Mouse (Mus musculus): Measurements from ENCODE around the gene Evx1. TPM values are rescaled to one million over a fixed set of nuclear protein-coding genes. Genes with fewer than 3 reads are reported as not detected.

The Evx1 gene
- total and polyA plus RNA-seq, 2 experiments from 2014 or later, result 2.1 to 6.2 TPM

- H3K27me3 ChIP-seq (ENCODE audit: insufficient read depth, low read length), result peaks cover 92% of the 10 kb centered on the region
- no peak for TF ChIP-seq CTCF (IDR thresholded peaks at IDR 0.05; ENCODE audit: low read depth)
- no peak overlapping the region for H3K9ac ChIP-seq (replicated peaks; ENCODE audit: low read length)
- WGBS, result 10% methylated on average over 3 of the region's 3 CpGs
- H3K36me3 ChIP-seq (ENCODE audit: insufficient read depth, low read length), result no peaks in the 10 kb centered on the region
- DNase-seq (ENCODE audit: low spot score) (no peak), ATAC-seq (no peak)
- H3K4me1 ChIP-seq (ENCODE audit: insufficient read depth, low read length), result no peaks in the 10 kb centered on the region
- H3K27ac ChIP-seq, result no peak overlapping the region
- no peak overlapping the region for H3K4me3 ChIP-seq (ENCODE audit: low read length)
- H3K4me2 ChIP-seq (ENCODE audit: low read depth, low read length), result no peak overlapping the region
- H3K9me3 ChIP-seq (ENCODE audit: low read length), result no peaks in the 10 kb centered on the region
These were observed 45.6 kb upstream of the Evx1 start for GRCm38 (mm10) chr6:52267691-52268090.

GRCm38 (mm10) chr6:52268341-52268740 lies 45.0 kb upstream of the Evx1 start:
- TF ChIP-seq CTCF (IDR thresholded peaks at IDR 0.05; ENCODE audit: low read depth), result no peak
- no peaks in the 10 kb centered on the region for H3K9me3 ChIP-seq (ENCODE audit: low read length)
- ATAC-seq, result no peak
- no peak overlapping the region for H3K9ac ChIP-seq (replicated peaks; ENCODE audit: low read length)
- H3K27me3 ChIP-seq (ENCODE audit: insufficient read depth, low read length), result peaks cover 92% of the 10 kb centered on the region
- H3K36me3 ChIP-seq (ENCODE audit: insufficient read depth, low read length), result no peaks in the 10 kb centered on the region
- DNase-seq (ENCODE audit: low spot score), result no peak
- H3K4me2 ChIP-seq (ENCODE audit: low read depth, low read length), result no peak overlapping the region
- H3K4me1 ChIP-seq (ENCODE audit: insufficient read depth, low read length), result no peaks in the 10 kb centered on the region
- no peak overlapping the region for H3K4me3 ChIP-seq (ENCODE audit: low read length)
- no peak overlapping the region for H3K27ac ChIP-seq
- 1% methylated on average over 7 of the region's 7 CpGs for WGBS

GRCm38 (mm10) chr6:52268756-52269155 lies 44.5 kb upstream of the Evx1 start:
- no peak for TF ChIP-seq CTCF (IDR thresholded peaks at IDR 0.05; ENCODE audit: low read depth)
- Histone ChIP-seq H3K36me3 (ENCODE audit: insufficient read depth, low read length) (no peaks in the 10 kb centered on the region), H3K27ac (no peak overlapping the region), H3K27me3 (ENCODE audit: insufficient read depth, low read length) (peaks cover 92% of the 10 kb centered on the region), H3K9me3 (ENCODE audit: low read length) (no peaks in the 10 kb centered on the region), H3K4me1 (ENCODE audit: insufficient read depth, low read length) (no peaks in the 10 kb centered on the region), H3K9ac (replicated peaks; ENCODE audit: low read length) (no peak overlapping the region), H3K4me2 (ENCODE audit: low read depth, low read length) (no peak overlapping the region), H3K4me3 (ENCODE audit: low read length) (no peak overlapping the region)
- ATAC-seq (no peak), DNase-seq (ENCODE audit: low spot score) (no peak)
- WGBS, result 1% methylated on average over 3 of the region's 3 CpGs

GRCm38 (mm10) chr6:52270494-52271480 lies 42.5 kb upstream of the Evx1 start:
- DNase-seq (ENCODE audit: low spot score), result peak; percentile 83
- TF ChIP-seq CTCF (IDR thresholded peaks at IDR 0.05; ENCODE audit: low read depth), result peak; percentile 83
- H3K27ac ChIP-seq, result no peak overlapping the region
- no peak overlapping the region for H3K9ac ChIP-seq (replicated peaks; ENCODE audit: low read length)
- ATAC-seq, result peak; percentile 59
- no peaks in the 10 kb centered on the region for H3K36me3 ChIP-seq (ENCODE audit: insufficient read depth, low read length)
- peaks cover 88% of the 10 kb centered on the region for H3K27me3 ChIP-seq (ENCODE audit: insufficient read depth, low read length)
- no peaks in the 10 kb centered on the region for H3K4me1 ChIP-seq (ENCODE audit: insufficient read depth, low read length)
- WGBS, result 6% methylated on average over 23 of the region's 23 CpGs
- H3K4me3 ChIP-seq (ENCODE audit: low read length), result 0 out of 2 replicates have a peak overlapping the region, but pooled peaks have one; percentile 3
- H3K9me3 ChIP-seq (ENCODE audit: low read length), result no peaks in the 10 kb centered on the region
- H3K4me2 ChIP-seq (ENCODE audit: low read depth, low read length), result no peak overlapping the region

GRCm38 (mm10) chr6:52272766-52273655 lies 40.3 kb upstream of the Evx1 start:
- H3K4me2 ChIP-seq (ENCODE audit: low read depth, low read length), result no peak overlapping the region
- no peak for ATAC-seq

GRCm38 (mm10) chr6:52273656-52274280 lies 39.5 kb upstream of the Evx1 start:
- H3K27ac ChIP-seq, result no peak overlapping the region
- no peak for DNase-seq (ENCODE audit: low spot score)
- TF ChIP-seq CTCF (IDR thresholded peaks at IDR 0.05; ENCODE audit: low read depth), result no peak
- 4% methylated on average over 22 of the region's 22 CpGs for WGBS
- no peak overlapping the region for H3K9ac ChIP-seq (replicated peaks; ENCODE audit: low read length)
- no peaks in the 10 kb centered on the region for H3K36me3 ChIP-seq (ENCODE audit: insufficient read depth, low read length)
- no peaks in the 10 kb centered on the region for H3K4me1 ChIP-seq (ENCODE audit: insufficient read depth, low read length)
- no peak overlapping the region for H3K4me3 ChIP-seq (ENCODE audit: low read length)
- peaks cover 87% of the 10 kb centered on the region for H3K27me3 ChIP-seq (ENCODE audit: insufficient read depth, low read length)
- no peaks in the 10 kb centered on the region for H3K9me3 ChIP-seq (ENCODE audit: low read length)
- ATAC-seq, result no peak
- H3K4me2 ChIP-seq (ENCODE audit: low read depth, low read length), result no peak overlapping the region

More at GRCm38 (mm10) chr6:52272766-52273655, 40.3 kb upstream of the Evx1 start:
- no peak for TF ChIP-seq CTCF (IDR thresholded peaks at IDR 0.05; ENCODE audit: low read depth)
- 8% methylated on average over 22 of the region's 22 CpGs for WGBS
- H3K27me3 ChIP-seq (ENCODE audit: insufficient read depth, low read length), result peaks cover 91% of the 10 kb centered on the region
- DNase-seq (ENCODE audit: low spot score), result no peak
- H3K9ac ChIP-seq (replicated peaks; ENCODE audit: low read length), result no peak overlapping the region
- no peaks in the 10 kb centered on the region for H3K36me3 ChIP-seq (ENCODE audit: insufficient read depth, low read length)
- H3K4me1 ChIP-seq (ENCODE audit: insufficient read depth, low read length), result no peaks in the 10 kb centered on the region
- no peak overlapping the region for H3K4me3 ChIP-seq (ENCODE audit: low read length)
- H3K9me3 ChIP-seq (ENCODE audit: low read length), result no peaks in the 10 kb centered on the region
- no peak overlapping the region for H3K27ac ChIP-seq
